Mouse (Mus musculus) lung, adult 10 weeks (tissue): ENCODE results near the gene Tmed9. TPM values are rescaled to one million over a fixed set of nuclear protein-coding genes. Genes with fewer than 3 reads are reported as not detected.

Source experiments
- polyA plus RNA-seq: library from polyadenylated mRNA; stranded (reverse); fragments of 350-450 nt; fragmentation: Illumina TruSeq; extraction: RNeasy Lipid Tissue Mini Kit (QIAGEN cat#74804); gene quantifications from one replicate; pipeline ENCODE4 v1.2.3, GENCODE M21; 2014; ENCODE audit warnings: low read depth, low replicate concordance; ENCODE audit not compliant: insufficient read depth

Tmed9 gene
- 140 TPM for polyA plus RNA-seq

DNA sequence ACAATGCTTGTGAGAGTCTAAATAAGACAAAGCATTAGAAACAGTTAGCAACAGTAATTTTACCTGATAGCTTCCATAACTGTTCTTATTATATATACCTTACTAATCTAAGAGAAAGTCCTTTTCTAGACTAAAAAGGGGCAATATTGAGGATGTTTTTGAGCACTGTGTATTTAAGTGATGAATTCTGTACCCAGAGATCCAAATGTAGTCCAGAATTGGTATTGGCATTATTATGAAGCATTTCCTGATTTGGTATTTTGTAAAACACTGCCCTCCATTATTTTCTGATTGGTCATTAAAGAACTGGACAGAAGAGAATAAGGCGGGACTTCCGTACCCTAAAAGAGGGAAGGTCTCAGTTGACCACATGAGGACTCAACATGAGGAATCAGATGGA, at the start of gene Tmed9:
Gene Tmed9 (plus strand): TSS at position 301 of the 400 bp plus-strand sequence.

DNA sequence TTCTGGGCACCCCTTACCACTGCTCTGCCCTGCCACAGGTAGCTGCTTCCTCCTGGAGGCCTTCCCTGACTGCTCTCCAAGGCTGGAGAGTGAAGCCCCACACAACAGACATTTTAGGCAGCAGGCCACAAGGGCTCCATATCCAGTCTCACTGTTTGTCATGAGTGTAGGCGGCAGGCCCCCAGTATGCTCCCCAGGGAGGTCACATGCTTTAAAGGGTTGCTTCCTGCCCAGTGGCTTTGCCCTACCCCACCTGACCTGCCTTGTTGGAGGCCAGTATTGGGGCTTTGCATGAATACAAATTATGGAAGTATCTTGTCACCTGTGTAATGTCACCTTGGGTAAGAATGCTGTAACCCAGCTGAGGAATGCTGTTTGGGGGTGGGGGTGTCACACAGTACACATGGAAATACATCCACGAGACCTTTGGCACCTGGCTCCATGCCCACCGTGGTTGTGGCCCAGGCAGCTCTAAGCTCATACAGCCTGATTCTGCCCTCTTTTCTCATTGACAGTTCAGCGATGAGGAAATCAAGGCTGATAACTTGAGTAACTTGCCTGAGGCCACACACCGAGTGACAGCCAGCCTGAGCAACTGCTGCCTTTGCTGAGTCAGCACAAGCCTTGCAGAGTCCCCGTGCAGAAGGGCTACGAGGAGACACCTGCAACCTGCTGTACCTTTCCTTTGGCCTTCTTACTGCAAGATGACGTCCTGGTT, 44.2 kb upstream of the Tmed9 start, which contains the start of gene Dok3:
Gene Dok3 (minus strand): TSS at position 99 of the 718 bp plus-strand sequence.

DNA sequence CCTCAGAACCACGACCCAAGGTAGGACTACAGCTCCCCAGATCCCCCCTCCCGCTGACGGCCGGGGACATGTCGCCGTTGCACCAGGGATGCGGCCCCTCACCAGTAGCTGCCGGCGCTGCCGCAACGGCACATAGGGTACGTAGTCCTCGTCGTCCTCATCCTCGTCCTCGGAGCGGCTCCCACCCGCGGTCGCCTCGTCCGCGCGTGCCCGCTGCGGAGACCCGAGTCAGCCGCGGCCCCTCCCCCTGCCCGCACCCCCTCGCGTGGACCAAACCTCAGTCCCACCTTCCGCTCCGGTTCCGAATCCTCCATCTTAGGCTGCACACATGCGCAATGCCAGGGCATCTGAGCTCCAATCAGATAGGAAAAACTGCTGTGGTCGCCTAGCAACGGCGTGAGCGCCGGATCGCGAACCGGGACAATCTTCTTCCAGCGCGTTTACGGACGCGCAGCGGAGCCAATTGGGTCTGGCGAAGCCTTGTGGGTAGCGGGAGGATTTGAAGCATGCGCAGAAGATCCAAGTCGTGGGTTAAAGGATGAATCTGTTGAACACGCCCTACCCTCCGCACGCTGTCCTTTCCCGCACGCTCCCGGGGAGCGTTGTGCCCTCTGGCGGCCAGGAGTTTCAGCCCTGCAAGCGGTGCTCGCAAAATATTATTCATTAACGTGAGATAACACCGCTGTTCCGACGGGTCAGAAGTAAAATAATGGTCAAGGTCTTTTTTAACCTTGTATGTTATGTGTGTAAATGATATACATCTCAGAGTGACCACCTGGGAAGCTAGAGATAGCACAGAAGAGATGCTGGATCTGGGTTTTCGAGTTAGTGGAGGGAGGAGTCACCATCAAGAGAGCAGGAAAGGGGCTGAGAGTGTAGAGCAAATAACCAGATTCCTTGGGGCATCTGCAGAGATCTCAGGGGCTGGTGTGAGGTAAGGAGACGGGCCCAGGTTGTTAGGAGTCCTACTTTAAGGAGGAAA, 37.0 kb upstream of the Tmed9 start, which contains the start of gene Ddx41:
Gene Ddx41 (minus strand): TSS at position 465 of the 982 bp plus-strand sequence.

DNA sequence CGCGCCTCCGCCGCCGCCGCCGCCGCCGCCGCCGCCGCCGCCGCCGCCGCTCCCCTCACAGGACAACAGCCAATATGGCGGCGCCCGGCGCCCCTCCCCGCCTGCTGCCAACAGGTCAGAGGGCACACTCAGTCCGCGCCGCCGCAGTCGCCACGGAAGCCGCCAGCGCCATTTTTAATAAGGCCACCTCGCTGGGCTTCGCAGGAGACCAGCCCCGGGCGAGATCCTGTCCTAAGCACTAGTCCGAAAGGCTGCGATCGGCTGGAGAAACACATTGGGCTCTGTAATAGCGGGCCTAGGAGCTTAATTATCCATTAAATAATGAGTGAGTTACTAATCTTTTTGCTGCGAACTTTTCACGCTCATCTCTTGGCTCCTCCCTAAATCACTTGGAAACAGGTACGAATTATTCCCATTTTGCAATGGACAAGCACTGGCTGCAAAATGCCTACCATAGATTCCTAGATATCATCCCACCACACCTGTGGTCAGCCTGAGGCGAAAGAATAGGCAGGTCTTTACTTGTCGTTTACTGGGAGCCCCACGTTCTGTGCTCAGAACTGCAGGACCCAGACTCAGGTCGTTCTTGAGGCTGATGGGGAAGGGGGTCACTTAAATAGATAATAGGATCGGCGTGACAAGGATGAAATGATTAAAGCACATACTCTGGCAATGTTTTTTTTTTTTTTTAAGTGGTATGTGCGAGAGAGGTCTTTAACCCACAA, 2.3 kb upstream of the Tmed9 start, which contains the start of gene Fam193b:
Gene Fam193b (minus strand): TSS at position 94 of the 725 bp plus-strand sequence.

DNA sequence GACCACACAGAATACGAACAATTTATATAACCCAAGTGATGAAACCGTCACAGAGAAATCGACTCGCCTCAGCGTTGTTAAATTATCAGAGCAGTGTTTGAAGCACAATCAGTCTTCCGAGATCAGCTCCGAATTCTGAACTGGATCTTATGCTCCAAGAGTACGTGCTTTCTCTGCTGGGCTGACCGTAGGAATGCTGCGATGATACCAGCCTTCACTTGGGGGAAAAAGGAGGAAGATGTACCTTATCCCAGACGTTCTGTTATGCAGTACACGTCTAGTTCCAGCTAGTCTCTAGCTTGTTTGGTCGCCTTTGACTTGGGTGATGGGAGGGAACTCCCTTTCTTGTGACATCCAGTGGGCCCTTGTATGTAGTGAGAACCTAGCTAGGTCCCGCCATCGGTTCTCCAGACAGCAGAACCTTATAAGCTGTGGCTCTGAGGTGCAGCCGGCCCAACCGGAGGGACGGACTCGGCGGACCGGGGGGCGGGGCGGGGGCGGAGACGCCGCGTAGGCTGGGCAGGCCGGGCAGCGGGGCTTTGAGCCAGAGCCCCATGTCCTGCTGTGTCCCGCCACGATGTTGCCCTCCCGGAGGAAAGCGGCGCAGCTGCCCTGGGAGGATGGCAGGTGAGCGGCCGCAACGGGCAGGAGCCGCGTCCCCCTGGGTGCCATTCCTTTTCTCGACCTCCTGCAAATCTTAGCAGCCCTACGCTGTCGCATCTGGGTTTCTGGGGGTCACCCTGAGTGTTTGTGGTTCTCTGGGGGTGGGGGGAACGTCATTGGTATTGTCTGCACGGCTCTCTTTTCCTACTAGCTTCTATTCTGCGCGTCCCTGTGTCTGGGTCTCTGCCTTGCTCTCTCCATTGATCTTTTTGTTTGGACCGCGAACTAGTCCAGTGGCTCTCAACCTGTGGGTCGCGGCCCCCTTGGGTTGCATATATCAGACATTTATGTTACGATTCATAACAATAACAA, 26.3 kb downstream of the Tmed9 start, which contains the start of gene B4galt7:
Gene B4galt7 (plus strand): TSS at position 331 of the 975 bp plus-strand sequence.

DNA sequence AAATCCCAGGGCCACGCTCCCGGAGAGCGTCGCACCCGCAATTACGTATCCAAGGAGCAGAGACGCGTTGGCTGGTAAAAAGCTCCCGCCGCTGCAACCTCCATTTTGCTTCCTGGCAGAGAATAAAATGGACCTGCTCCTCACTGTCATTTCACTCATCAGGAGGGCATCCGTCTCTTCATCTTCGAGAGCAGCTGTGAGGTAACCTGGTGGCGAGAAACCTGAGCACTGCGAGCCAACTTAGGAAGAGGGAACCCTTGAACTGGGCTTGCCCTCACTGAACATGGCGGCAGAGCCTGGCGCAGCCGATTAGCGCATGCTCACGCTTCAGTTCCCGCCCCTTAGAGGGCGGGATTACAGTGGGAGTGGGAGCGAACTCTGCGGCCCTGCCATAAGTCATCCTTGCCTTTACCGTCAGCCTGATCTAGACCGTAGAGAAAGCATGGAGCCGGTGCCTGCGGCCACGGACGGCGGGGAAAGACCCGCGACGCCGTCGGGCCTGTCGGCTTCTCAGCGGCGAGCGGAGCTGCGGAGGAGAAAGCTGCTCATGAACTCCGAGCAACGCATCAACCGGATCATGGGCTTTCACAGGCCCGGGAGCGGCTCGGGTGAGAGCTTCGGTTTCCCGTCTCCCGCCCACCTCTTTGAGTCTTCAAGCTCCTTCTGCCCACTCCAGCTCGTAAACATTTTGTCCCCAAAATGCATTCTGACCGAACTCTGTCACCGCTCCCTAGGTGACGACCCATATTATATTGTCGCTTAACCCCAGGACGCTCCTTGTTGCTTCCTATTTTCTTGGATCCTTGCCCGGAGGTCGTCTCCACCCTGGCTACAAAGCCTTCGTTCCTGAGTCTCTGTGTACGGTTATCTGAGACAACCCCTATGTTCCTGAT, 49.4 kb downstream of the Tmed9 start, which contains the start of gene Caml:
Gene Caml (plus strand): TSS at position 357 of the 893 bp plus-strand sequence.

DNA sequence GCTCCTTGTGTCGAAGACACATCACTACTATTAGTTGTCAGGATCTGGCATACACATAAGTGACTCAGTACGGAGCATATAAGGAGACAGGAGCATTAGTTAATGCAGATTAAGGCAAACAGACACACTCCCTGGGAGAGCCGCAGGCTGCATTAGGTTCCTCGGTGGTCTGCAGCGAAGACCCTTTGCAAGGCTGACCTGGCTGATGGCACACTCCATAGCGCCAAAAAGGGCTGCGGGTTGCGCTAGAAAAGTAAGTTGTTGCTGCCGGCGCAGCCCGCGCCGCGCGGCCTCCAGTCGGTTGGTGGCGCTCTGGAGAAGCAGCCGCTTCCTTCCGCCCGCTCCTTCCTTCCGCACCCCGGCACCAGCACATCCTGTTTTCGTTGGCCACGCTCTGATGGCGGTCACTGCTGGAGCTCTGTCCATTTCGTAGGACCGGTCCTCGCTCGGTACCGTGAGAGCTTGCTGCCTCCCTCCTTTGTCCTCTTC, 61.2 kb downstream of the Tmed9 start, which contains the start of gene Ddx46:
Gene Ddx46 (plus strand): TSS at position 389 of the 489 bp plus-strand sequence.

Other genes with a start within 250 kb of the Tmed9 start
- gene Mxd3, start 243.9 kb upstream of the Tmed9 start, polyA plus RNA-seq, result 1.1 TPM
- 46.3 TPM for gene Lman2, start 210.9 kb upstream of the Tmed9 start, polyA plus RNA-seq
- 6.5 TPM for gene Rgs14, start 204.0 kb upstream of the Tmed9 start, polyA plus RNA-seq
- gene Slc34a1, start 175.5 kb upstream of the Tmed9 start, polyA plus RNA-seq, result not detected
- gene Pfn3, start 158.5 kb upstream of the Tmed9 start, polyA plus RNA-seq, result not detected
- gene F12, start 146.9 kb upstream of the Tmed9 start, polyA plus RNA-seq, result 0.11 TPM
- gene Grk6, start 128.7 kb upstream of the Tmed9 start, polyA plus RNA-seq, result 26.2 TPM
- gene Prr7, start 109.5 kb upstream of the Tmed9 start, polyA plus RNA-seq, result 1.3 TPM
- gene Dbn1, start 85.6 kb upstream of the Tmed9 start, polyA plus RNA-seq, result 5.0 TPM
- gene Pdlim7, start 60.1 kb upstream of the Tmed9 start, polyA plus RNA-seq, result 31.3 TPM
- 17.2 TPM for gene Dok3, start 44.4 kb upstream of the Tmed9 start, polyA plus RNA-seq
- 22.7 TPM for gene Ddx41, start 37.1 kb upstream of the Tmed9 start, polyA plus RNA-seq
- gene Fam193b, start 2.6 kb upstream of the Tmed9 start, polyA plus RNA-seq, result 54.6 TPM
- gene B4galt7, start 26.2 kb downstream of the Tmed9 start, polyA plus RNA-seq, result 12.9 TPM
- 28.7 TPM for gene Caml, start 49.3 kb downstream of the Tmed9 start, polyA plus RNA-seq
- 12.5 TPM for gene Ddx46, start 61.3 kb downstream of the Tmed9 start, polyA plus RNA-seq
- gene B230219D22Rik, start 119.4 kb downstream of the Tmed9 start, polyA plus RNA-seq, result 31.7 TPM
- gene Txndc15, start 140.9 kb downstream of the Tmed9 start, polyA plus RNA-seq, result 49.7 TPM
- 52.6 TPM for gene Pcbd2, start 153.6 kb downstream of the Tmed9 start, polyA plus RNA-seq
- gene Catsper3, start 210.8 kb downstream of the Tmed9 start, polyA plus RNA-seq, result not detected